Mouse (Mus musculus) neural tube, embryonic 14.5 days (tissue): ENCODE data around the gene Plxnc1. TPM values are rescaled to one million over a fixed set of nuclear protein-coding genes. Genes with fewer than 3 reads are reported as not detected.

Experiments used
- ATAC-seq: fragments of 200-750 bp; cut with Nextera tagmentation; 2 replicates; pipeline ENCODE4 v1.8.0; 2017; ENCODE audit warnings: low read depth, mild to moderate bottlenecking, moderate TSS enrichment, moderate library complexity
- H3K27ac ChIP-seq: fragments of 300-500 bp; sonication (generic); 2 replicates; pipeline ENCODE4 v1.5.1; 2014; ENCODE audit warnings: low read depth, mild to moderate bottlenecking, control low read depth, low read length, moderate library complexity, mixed read lengths
- H3K27me3 ChIP-seq: fragments of 300-500 bp; sonication (generic); 2 replicates; pipeline ENCODE4 v1.6.1; 2014; ENCODE audit warnings: low read length; ENCODE audit not compliant: control insufficient read depth, insufficient read depth
- H3K36me3 ChIP-seq: fragments of 300-500 bp; sonication (generic); 2 replicates; pipeline ENCODE4 v1.6.1; 2014; ENCODE audit warnings: low read length, mixed read lengths; ENCODE audit not compliant: control insufficient read depth, insufficient read depth
- H3K4me1 ChIP-seq: fragments of 300-500 bp; sonication (generic); 2 replicates; pipeline ENCODE4 v1.6.1; 2014; ENCODE audit warnings: low read length; ENCODE audit not compliant: control insufficient read depth, insufficient read depth
- H3K4me2 ChIP-seq: fragments of 300-500 bp; sonication (generic); 2 replicates; pipeline ENCODE4 v1.6.1; 2014; ENCODE audit warnings: mild to moderate bottlenecking, low read depth, low read length, control low read depth
- H3K4me3 ChIP-seq: fragments of 300-500 bp; sonication (generic); 2 replicates; pipeline ENCODE4 v1.5.1; 2014; ENCODE audit warnings: low read depth, low read length, control low read depth, mixed read lengths
- H3K9ac ChIP-seq: fragments of 300-500 bp; sonication (generic); replicated peaks from 2 replicates; pipeline ENCODE4 v1.6.1; 2014; ENCODE audit warnings: low read depth, mild to moderate bottlenecking, control low read depth, low read length, mixed read lengths
- H3K9me3 ChIP-seq: fragments of 300-500 bp; sonication (generic); 2 replicates; pipeline ENCODE4 v1.6.1; 2016; ENCODE audit warnings: low read length; ENCODE audit not compliant: control insufficient read depth
- WGBS: fragments of 180-500 bp; shearing (Covaris S2); extraction: QIAGEN DNeasy Blood & Tissue Kit; methylation state at CpG from one replicate; pipeline ENCODE4 v1.1.7; 2014; 5-methylcytosine and 5-hydroxymethylcytosine counted together
- polyA plus RNA-seq: library from polyadenylated mRNA; unstranded; fragments of >200 nt; fragmentation: Nextera tagmentation; extraction: Ambion mirVana; gene quantifications from 2 replicates; pipeline ENCODE4 v1.2.1, GENCODE M21; 2014

The Plxnc1 gene
- polyA plus RNA-seq, 1 experiment from 2014 or later = 15.7 TPM

DNA sequence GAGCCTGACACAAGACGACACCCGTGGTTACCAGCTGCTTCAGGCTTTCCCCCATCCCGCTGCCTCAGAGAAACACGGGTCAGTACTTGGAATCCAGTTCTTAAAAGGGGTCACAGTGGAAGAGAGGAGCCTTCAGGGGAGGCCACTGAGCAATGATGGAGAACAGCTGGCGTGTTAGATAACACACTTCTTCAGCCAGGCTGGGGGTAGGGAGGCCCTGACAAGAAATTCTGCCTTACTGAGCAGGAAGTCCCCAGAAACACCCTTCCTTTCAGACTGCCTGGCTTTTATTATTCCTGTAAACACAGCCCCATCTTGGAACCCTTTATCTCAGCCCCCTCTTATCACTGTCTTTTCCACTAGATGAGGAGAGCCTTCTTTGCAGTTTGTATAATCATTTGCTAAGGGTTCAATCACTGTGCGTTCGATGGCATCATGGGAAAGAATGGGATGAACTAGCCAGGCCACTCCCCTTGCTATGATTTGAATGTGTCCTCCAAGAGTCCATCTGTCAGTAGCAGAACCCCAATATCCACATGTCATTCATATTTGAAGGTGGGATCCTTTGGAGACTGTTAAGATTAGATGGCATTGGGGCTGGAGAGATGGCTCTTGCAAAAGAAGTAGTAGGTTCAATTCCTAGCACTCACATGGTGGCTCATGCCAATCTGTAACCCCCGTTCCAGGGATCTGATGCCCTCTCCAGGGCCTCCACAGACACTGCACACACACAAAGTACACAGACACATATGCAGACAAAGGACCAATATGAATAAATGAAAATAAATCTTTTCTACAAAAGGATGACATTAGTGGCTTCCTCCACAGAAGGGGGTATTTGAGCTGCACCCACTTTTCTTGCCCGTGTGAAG is 12.4 kb downstream of the Plxnc1 start:
- no peaks in the 10 kb centered on the region for H3K36me3 ChIP-seq
- no peak overlapping the region for H3K27ac ChIP-seq
- H3K4me1 ChIP-seq = peaks cover 4% of the 10 kb centered on the region; the same call in 1 of the 2 replicates
- H3K4me2 ChIP-seq = no peak overlapping the region
- no peaks in the 10 kb centered on the region for H3K27me3 ChIP-seq
- no peak for ATAC-seq
- H3K9me3 ChIP-seq = no peaks in the 10 kb centered on the region
- no peak overlapping the region for H3K4me3 ChIP-seq
- 71% methylated on average over 9 of the region's 9 CpGs for WGBS
- no peak overlapping the region for H3K9ac ChIP-seq

DNA sequence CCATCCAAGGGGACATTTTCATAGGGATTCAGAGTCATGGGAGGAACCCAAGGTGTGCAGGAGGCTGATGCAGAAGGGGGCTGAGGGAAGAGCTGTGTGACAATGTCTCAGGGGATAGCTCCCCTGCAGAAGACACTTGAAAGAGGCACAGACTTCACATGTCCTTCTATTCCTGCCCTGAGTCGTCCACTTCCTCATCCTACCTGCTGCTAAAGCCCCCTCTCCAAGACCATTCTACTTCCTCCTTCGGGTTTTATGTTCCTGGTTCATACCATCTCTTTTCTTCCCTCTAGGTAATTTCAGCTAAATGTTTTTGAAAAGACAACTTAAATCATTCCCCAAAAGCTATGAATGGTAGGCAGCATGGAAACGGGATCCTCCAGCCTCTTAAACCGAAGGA is 16.5 kb downstream of the Plxnc1 start:
- no peak for ATAC-seq
- Histone ChIP-seq H3K4me3 (no peak overlapping the region), H3K4me2 (no peak overlapping the region), H3K4me1 (peaks cover 3% of the 10 kb centered on the region; the same call in 1 of the 2 replicates), H3K9ac (no peak overlapping the region), H3K9me3 (no peaks in the 10 kb centered on the region), H3K27me3 (no peaks in the 10 kb centered on the region), H3K36me3 (no peaks in the 10 kb centered on the region), H3K27ac (no peak overlapping the region)
- 93% methylated on average over 4 of the region's 4 CpGs for WGBS

DNA sequence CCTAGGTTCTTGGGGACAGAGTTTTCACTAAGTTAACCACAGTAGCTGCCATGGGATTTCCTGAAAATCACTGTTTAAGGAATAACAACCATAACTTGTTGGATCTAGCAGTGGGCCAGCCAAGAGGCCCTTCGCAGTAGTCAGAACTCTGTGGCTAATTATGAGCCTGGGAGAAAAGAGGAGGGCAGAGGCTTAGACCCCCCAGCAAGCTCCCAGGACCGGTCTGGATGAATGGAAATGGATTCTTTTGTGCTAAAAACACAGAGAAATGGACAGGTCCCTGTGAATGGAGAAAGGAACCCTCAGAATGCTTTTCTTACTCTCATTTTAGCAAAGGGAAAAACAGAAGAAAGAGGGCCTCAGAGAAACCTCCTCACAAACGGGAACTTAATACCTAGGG is 18.3 kb downstream of the Plxnc1 start:
- Histone ChIP-seq H3K4me3 (no peak overlapping the region), H3K4me1 (0 out of 2 replicates have a peak, but pooled peaks cover 2% of the 10 kb centered on the region), H3K4me2 (no peak overlapping the region), H3K36me3 (no peaks in the 10 kb centered on the region), H3K9ac (no peak overlapping the region), H3K9me3 (no peaks in the 10 kb centered on the region), H3K27me3 (no peaks in the 10 kb centered on the region), H3K27ac (no peak overlapping the region)
- 30% methylated on average over 3 of the region's 3 CpGs for WGBS
- no peak for ATAC-seq

DNA sequence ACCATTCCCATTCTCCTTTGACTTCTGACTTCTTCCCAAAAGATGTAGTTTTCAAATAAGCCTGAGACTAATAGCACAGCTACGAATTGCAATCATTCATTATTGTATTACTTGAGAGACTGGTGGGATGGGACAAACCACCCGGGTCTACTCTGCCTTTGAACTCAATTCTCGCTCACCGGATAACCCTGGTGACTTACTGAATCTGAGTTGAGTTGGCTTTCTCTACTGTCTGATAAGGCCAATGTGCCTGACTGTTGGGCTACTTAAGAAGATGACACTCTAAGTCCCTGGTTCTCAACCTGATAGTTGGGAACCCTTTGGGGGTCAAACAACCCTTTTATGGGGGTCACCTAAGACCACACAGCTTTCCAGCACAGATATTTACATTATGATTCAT is 19.8 kb downstream of the Plxnc1 start:
- Histone ChIP-seq H3K9ac (no peak overlapping the region), H3K36me3 (no peaks in the 10 kb centered on the region), H3K27me3 (no peaks in the 10 kb centered on the region), H3K4me2 (no peak overlapping the region), H3K4me1 (0 out of 2 replicates have a peak, but pooled peaks cover 2% of the 10 kb centered on the region), H3K4me3 (no peak overlapping the region), H3K27ac (no peak overlapping the region), H3K9me3 (no peaks in the 10 kb centered on the region)
- 92% methylated on average over 4 of the region's 4 CpGs for WGBS
- ATAC-seq = no peak

DNA sequence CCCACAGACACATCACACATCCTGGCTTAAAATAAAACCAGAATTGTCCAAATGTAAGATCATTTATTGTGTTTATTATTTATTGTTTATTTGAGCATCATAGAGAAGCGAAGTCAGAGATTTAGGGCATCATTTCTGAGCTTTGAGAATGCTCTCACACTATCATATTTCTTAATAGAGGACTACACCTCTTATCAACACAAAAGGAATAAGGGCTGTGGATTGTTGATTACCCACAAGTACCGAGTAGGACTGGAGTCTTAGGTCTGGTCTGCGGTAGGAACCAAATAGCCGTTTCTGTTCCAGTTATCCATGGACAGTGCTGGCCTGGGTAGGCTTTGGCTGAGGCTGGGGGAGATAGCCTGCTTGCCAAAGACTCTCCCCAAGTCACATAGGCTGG is 20.2 kb downstream of the Plxnc1 start:
- no peak overlapping the region for H3K27ac ChIP-seq
- no peak for ATAC-seq
- no peaks in the 10 kb centered on the region for H3K9me3 ChIP-seq
- H3K4me3 ChIP-seq = no peak overlapping the region
- no peaks in the 10 kb centered on the region for H3K27me3 ChIP-seq
- H3K4me1 ChIP-seq = 0 out of 2 replicates have a peak, but pooled peaks cover 2% of the 10 kb centered on the region
- H3K36me3 ChIP-seq = no peaks in the 10 kb centered on the region
- 86% methylated on average over 4 of the region's 4 CpGs for WGBS
- no peak overlapping the region for H3K4me2 ChIP-seq
- H3K9ac ChIP-seq = no peak overlapping the region

DNA sequence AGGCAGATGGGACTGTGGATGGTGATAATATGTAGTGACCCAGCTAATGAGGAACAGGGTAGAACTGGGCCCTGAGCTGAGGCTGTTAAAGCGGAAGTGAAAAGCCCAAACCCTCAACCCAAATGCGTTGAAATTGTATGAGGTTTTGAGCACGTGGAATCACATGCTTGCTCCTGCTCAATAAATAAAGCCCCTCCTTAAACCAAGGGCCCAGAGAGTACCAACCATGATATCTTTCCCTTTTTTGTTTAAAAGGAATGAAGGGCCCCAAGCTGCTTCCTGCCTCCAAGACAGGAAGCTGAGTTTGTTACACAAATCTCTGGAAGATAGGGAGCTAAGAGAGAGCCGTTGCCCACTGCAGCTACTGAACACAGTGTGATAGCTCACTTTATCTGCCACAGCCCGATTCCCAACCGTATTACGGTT is 21.3 kb downstream of the Plxnc1 start:
- no peak overlapping the region for H3K4me3 ChIP-seq
- no peaks in the 10 kb centered on the region for H3K27me3 ChIP-seq
- ATAC-seq = no peak
- H3K9ac ChIP-seq = no peak overlapping the region
- WGBS = 58% methylated on average over 7 of the region's 7 CpGs
- H3K27ac ChIP-seq = no peak overlapping the region
- 0 out of 2 replicates have a peak, but pooled peaks cover 2% of the 10 kb centered on the region for H3K4me1 ChIP-seq
- no peaks in the 10 kb centered on the region for H3K36me3 ChIP-seq
- no peaks in the 10 kb centered on the region for H3K9me3 ChIP-seq
- no peak overlapping the region for H3K4me2 ChIP-seq

DNA sequence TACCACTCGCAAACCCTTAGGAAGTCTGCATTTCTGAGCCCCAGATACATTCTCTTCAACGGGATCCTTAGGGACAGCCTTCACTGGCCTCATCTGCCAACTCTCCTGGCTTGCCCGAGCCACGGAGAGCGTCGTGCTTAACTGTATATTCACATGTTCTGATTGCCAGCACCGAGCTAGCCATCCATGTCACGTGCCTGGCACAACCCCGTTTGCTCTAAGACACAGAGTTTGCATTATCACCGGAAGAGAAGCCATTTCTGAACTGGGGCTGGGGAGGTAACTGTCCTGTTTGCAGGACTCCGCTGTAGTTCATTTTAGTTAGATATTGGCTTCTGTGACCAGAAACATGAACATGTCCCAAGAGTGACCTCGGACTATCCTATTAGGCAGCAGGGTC is 21.8 kb downstream of the Plxnc1 start:
- Histone ChIP-seq H3K9ac (no peak overlapping the region), H3K4me2 (no peak overlapping the region), H3K27ac (no peak overlapping the region), H3K9me3 (no peaks in the 10 kb centered on the region), H3K27me3 (no peaks in the 10 kb centered on the region), H3K4me3 (no peak overlapping the region), H3K36me3 (no peaks in the 10 kb centered on the region), H3K4me1 (0 out of 2 replicates have a peak, but pooled peaks cover 2% of the 10 kb centered on the region)
- ATAC-seq = no peak
- 79% methylated on average over 12 of the region's 12 CpGs for WGBS

DNA sequence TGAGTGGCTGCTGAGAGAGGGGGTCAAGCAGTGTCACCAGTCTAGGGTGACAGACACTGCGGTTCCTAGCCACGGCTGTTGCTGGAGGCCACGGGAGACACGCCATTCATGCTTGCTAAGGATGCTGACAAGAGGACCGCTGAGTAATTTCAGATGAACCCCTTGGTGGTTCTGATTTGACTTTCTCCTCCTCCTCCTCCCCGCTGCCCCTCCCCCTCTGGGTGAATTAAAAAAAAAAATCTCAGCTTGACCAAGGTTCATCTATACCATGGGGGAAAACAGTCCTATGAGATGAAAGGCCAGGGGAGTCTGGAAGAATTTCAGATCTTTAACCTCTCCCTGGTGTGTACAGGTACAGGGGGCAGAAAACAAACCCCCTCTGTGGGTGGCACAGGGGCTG is 22.9 kb downstream of the Plxnc1 start:
- H3K36me3 ChIP-seq = no peaks in the 10 kb centered on the region
- H3K4me2 ChIP-seq = no peak overlapping the region
- WGBS = 87% methylated on average over 6 of the region's 6 CpGs
- H3K9ac ChIP-seq = no peak overlapping the region
- no peaks in the 10 kb centered on the region for H3K27me3 ChIP-seq
- 0 out of 2 replicates have a peak, but pooled peaks cover under 1% of the 10 kb centered on the region for H3K4me1 ChIP-seq
- no peak overlapping the region for H3K4me3 ChIP-seq
- H3K9me3 ChIP-seq = no peaks in the 10 kb centered on the region
- H3K27ac ChIP-seq = no peak overlapping the region
- no peak for ATAC-seq

DNA sequence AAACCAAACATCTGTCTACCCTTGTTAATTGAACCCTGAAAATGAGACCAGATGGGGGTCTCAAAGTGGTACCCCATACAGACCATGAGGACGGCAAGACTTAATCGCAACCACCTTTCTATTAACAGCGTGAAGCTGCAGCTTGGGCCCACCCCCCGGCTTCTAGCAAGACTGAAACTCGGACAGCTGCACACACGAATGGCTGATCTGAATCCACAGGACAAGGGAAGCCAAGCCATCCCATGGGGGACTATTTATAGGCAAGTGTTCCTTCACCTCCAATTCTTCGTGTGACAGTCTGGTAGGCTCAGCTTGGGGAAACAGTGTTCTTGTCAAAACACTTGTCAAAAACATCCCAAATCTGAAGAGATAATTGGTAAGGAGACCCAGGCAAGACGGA is 24.1 kb downstream of the Plxnc1 start:
- Histone ChIP-seq H3K27ac (no peak overlapping the region), H3K4me2 (no peak overlapping the region), H3K4me1 (no peaks in the 10 kb centered on the region), H3K27me3 (no peaks in the 10 kb centered on the region), H3K4me3 (no peak overlapping the region), H3K36me3 (no peaks in the 10 kb centered on the region), H3K9me3 (no peaks in the 10 kb centered on the region), H3K9ac (no peak overlapping the region)
- ATAC-seq = no peak
- 85% methylated on average over 8 of the region's 8 CpGs for WGBS
